Mouse (Mus musculus): ENCODE results near the gene Naa40. TPM values are rescaled to one million over a fixed set of nuclear protein-coding genes. Genes with fewer than 3 reads are reported as not detected.

Gene Naa40
- total and polyA plus RNA-seq, 3 experiments, result 14.9 to 23.8 (median 16.4) TPM

DNA sequence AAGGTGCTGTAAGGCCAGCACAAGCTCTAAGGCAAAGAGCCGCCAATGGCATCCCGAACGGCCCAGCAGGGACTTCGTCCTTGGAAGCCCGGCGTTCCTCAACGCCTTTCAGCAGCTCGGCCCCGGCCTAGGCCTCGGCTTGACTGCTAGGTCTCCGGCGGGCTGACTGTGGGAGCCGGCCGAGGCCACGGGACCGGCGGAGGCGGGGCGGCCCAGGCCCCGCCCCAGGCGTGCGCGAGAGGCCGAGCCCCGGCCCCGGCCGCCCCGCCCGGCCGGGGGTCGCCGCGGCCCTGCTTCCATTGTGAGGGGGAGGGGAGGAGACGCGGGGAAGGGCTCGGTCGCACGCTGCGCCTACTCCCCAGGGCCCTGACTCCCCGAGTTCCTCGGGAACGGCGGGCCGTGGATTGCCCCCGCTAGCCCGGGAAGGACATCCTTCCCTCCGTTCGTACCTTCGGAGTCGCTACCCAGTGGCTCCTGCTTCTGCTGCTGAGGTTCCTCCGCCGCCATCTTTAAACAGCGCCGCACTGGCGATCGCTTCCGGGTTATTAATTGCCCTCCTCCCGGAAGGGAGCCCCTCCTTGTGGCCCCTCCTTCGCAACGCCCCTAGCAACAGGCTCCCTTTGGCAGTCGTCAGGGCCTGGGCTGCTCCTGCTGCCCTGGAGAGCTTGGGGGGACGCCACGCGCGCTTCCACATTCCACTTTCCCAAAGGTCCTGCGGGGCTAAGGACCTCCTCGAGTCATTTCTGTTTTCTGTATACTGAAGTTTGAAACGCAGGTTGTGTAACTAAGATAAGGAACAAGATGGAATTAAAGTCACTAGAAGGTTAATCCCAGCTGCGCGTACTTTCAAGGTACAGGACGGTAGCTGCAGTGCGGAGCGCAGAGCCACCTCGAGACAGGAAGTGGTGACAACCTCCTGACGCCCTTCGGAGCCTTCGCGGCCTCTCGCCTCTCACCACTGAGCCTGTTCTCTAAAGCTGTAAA lies 34.9 kb downstream of the Naa40 start, which contains the start of gene Otub1:
Otub1 (minus strand) TSS at position 564 of the 984 bp plus-strand sequence.
- intact Hi-C loops (cut with DNase I), result no loop called here
- H3K4me1 ChIP-seq (ENCODE audit: control insufficient read depth, insufficient read depth, low read length), result peaks cover 9% of the 10 kb centered on the region
- under 1% methylated on average over 70 of the region's 79 CpGs for WGBS
- peak within 1 kb of the TSS; percentile 82 for H3K9ac ChIP-seq (ENCODE audit: low read depth, low read length)
- H3K27me3 ChIP-seq (ENCODE audit: control insufficient read depth, insufficient read depth, low read length), result no peaks in the 10 kb centered on the region
- peak within 1 kb of the TSS; percentile 71 for H3K4me3 ChIP-seq
- peak within 1 kb of the TSS; percentile 91 for H3K27ac ChIP-seq
- peak; percentile 94 to 95 for DNase-seq
- H3K36me3 ChIP-seq (ENCODE audit: control insufficient read depth, insufficient read depth, low read length), result peaks cover 3% of the 10 kb centered on the region
- TF ChIP-seq POLR2A (IDR thresholded peaks at IDR 0.05; ENCODE audit: insufficient read depth, low read depth, low read length) (peak; percentile 86), EP300 (IDR thresholded peaks at IDR 0.05; ENCODE audit: insufficient read depth, low read depth, low read length) (peak; percentile 64; the same call in 1 of the 2 replicates), CTCF (IDR thresholded peaks at IDR 0.05) (no peak)
- H3K79me2 ChIP-seq (replicated peaks; ENCODE audit: control insufficient read depth, insufficient read depth, low read length), result no peaks in the 10 kb centered on the region

DNA sequence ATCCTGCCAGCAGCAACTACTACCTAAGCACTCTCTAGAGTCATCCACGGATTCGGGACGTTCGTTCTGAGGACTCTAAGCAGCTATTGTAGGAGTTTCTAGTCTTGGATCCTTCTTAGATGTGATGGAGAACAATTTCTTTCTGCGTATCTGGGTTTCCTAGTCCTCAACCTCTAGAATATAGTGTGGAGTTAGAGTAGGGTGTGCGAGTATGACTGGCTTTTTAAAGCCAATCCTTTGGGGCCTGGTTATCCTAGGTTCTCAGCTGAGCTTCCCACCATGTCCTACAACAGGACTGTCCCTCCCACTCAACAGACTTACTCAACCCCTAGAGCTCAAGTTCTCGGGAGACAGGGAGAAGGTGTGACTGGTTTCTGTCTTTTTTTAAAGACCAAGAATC lies 35.7 kb downstream of the Naa40 start:
- H3K27me3 ChIP-seq (ENCODE audit: control insufficient read depth, insufficient read depth, low read length), result no peaks in the 10 kb centered on the region
- H3K79me2 ChIP-seq (replicated peaks; ENCODE audit: control insufficient read depth, insufficient read depth, low read length), result no peaks in the 10 kb centered on the region
- TF ChIP-seq POLR2A (IDR thresholded peaks at IDR 0.05; ENCODE audit: insufficient read depth, low read depth, low read length) (no peak), CTCF (IDR thresholded peaks at IDR 0.05) (no peak), EP300 (IDR thresholded peaks at IDR 0.05; ENCODE audit: insufficient read depth, low read depth, low read length) (no peak)
- peaks cover 3% of the 10 kb centered on the region for H3K36me3 ChIP-seq (ENCODE audit: control insufficient read depth, insufficient read depth, low read length)
- peak overlapping the region; percentile 71 for H3K4me3 ChIP-seq
- WGBS, result 14% methylated on average over 7 of the region's 7 CpGs
- H3K27ac ChIP-seq, result peak overlapping the region; percentile 91
- peaks cover 9% of the 10 kb centered on the region for H3K4me1 ChIP-seq (ENCODE audit: control insufficient read depth, insufficient read depth, low read length)
- peak overlapping the region; percentile 82 for H3K9ac ChIP-seq (ENCODE audit: low read depth, low read length)
- no peak for DNase-seq
- intact Hi-C loops (cut with DNase I), result no loop called here

DNA sequence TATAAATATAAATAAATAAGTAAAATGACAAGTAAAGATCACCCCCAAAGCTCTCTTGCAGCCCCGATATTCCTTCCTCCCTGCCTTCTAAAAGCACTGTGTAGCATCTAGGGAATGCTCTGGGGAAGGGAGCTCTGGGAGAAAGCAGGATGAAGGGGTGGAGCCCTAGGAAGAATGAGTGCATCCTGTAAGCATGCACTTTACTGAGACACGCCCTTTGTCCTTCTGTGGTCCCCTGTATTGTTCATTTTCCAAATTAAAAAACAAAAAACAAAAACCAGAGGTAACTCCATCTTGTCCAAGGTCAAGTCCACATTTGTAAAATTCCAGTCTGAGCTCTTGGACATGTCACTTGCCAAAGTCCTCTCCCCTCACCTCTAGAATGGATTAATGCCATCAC lies 36.1 kb downstream of the Naa40 start:
- Histone ChIP-seq H3K79me2 (replicated peaks; ENCODE audit: control insufficient read depth, insufficient read depth, low read length) (no peaks in the 10 kb centered on the region), H3K36me3 (ENCODE audit: control insufficient read depth, insufficient read depth, low read length) (peaks cover 3% of the 10 kb centered on the region), H3K4me3 (peak overlapping the region; percentile 71), H3K4me1 (ENCODE audit: control insufficient read depth, insufficient read depth, low read length) (peaks cover 9% of the 10 kb centered on the region), H3K27me3 (ENCODE audit: control insufficient read depth, insufficient read depth, low read length) (no peaks in the 10 kb centered on the region), H3K9ac (ENCODE audit: low read depth, low read length) (no peak overlapping the region; the same call in 1 of the 2 replicates), H3K27ac (peak overlapping the region; percentile 91; the same call in 1 of the 2 replicates)
- intact Hi-C loops (cut with DNase I), result no loop called here
- no peak for DNase-seq
- TF ChIP-seq POLR2A (IDR thresholded peaks at IDR 0.05; ENCODE audit: insufficient read depth, low read depth, low read length) (no peak), CTCF (IDR thresholded peaks at IDR 0.05) (no peak), EP300 (IDR thresholded peaks at IDR 0.05; ENCODE audit: insufficient read depth, low read depth, low read length) (no peak)
- 27% methylated on average over 2 of the region's 2 CpGs for WGBS

DNA sequence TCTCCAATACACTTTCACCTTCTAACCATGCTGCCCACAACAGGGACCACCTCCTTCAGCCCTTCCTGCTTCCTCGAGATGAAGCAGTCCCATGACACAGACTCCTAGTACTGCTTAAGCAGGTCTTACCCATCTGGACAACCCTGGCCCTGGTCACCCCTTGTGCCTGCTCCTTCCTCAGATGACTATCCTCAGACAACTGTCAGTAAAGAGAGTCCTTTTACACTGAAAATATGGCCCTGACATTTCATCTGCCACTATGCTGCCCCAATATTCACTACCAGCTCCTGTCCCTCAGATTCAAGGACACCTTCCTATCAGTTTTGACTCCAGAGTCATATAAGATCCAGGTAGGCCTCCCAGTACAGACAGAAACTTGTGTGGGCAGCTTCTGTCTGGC lies 40.6 kb downstream of the Naa40 start:
- H3K4me3 ChIP-seq, result no peak overlapping the region
- DNase-seq, result no peak
- intact Hi-C loops (cut with DNase I), result no loop called here
- no peak overlapping the region for H3K9ac ChIP-seq (ENCODE audit: low read depth, low read length)
- peaks cover 3% of the 10 kb centered on the region for H3K36me3 ChIP-seq (ENCODE audit: control insufficient read depth, insufficient read depth, low read length)
- H3K27me3 ChIP-seq (ENCODE audit: control insufficient read depth, insufficient read depth, low read length), result no peaks in the 10 kb centered on the region
- H3K27ac ChIP-seq, result no peak overlapping the region
- 26% methylated on average over 1 of the region's 1 CpGs for WGBS
- peaks cover 7% of the 10 kb centered on the region for H3K4me1 ChIP-seq (ENCODE audit: control insufficient read depth, insufficient read depth, low read length)
- no peak for TF ChIP-seq CTCF (IDR thresholded peaks at IDR 0.05)
- no peak for TF ChIP-seq EP300 (IDR thresholded peaks at IDR 0.05; ENCODE audit: insufficient read depth, low read depth, low read length)
- no peak for TF ChIP-seq POLR2A (IDR thresholded peaks at IDR 0.05; ENCODE audit: insufficient read depth, low read depth, low read length)
- no peaks in the 10 kb centered on the region for H3K79me2 ChIP-seq (replicated peaks; ENCODE audit: control insufficient read depth, insufficient read depth, low read length)

DNA sequence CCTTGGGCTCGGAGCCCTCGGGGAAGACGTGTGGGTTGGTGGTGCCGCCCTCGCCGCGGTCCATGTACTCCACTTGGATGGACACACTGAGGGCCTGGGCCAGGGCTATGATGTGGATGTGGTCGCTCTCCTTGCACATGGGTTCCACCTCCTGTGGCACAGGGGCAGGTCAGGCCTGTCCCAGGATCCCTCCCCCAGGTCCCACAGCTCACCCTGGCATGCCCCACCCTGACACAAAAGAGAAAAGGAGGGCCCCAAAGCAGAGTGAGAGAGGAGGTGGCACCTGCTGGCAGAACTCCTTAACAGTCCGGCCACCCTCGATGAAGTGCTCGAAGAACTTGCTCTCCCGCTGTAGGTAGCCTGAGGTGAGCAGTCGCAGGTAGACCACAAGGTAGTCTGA lies 41.9 kb downstream of the Naa40 start:
- no peak for DNase-seq
- intact Hi-C loops (cut with DNase I), result no loop called here
- WGBS, result 95% methylated on average over 13 of the region's 13 CpGs
- no peaks in the 10 kb centered on the region for H3K36me3 ChIP-seq (ENCODE audit: control insufficient read depth, insufficient read depth, low read length)
- H3K4me3 ChIP-seq, result no peak overlapping the region
- peaks cover 2% of the 10 kb centered on the region for H3K4me1 ChIP-seq (ENCODE audit: control insufficient read depth, insufficient read depth, low read length)
- TF ChIP-seq EP300 (IDR thresholded peaks at IDR 0.05; ENCODE audit: insufficient read depth, low read depth, low read length) (no peak), POLR2A (IDR thresholded peaks at IDR 0.05; ENCODE audit: insufficient read depth, low read depth, low read length) (no peak), CTCF (IDR thresholded peaks at IDR 0.05) (no peak)
- no peaks in the 10 kb centered on the region for H3K79me2 ChIP-seq (replicated peaks; ENCODE audit: control insufficient read depth, insufficient read depth, low read length)
- no peaks in the 10 kb centered on the region for H3K27me3 ChIP-seq (ENCODE audit: control insufficient read depth, insufficient read depth, low read length)
- H3K9ac ChIP-seq (ENCODE audit: low read depth, low read length), result no peak overlapping the region
- no peak overlapping the region for H3K27ac ChIP-seq

DNA sequence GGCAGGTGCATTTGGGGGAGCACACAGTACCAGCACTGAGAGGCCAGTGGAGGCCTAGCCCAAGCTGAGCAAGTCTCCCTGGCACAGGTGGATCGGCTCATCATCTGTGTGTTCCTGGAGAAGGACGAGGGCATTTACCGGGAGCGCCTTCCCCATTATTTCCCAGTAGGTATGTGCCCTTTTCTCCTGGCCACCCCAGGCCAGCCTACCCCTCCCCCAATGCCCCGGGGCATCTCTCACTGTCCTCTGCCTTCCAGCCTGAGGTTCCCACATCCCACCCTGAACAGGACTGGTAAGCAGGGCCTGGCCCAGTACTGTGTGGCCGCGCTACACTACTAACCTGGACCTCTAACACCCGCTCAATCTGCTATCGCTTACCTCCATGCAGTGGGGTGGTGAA lies 43.5 kb downstream of the Naa40 start:
- no peak overlapping the region for H3K4me3 ChIP-seq
- DNase-seq, result no peak
- H3K27me3 ChIP-seq (ENCODE audit: control insufficient read depth, insufficient read depth, low read length), result no peaks in the 10 kb centered on the region
- no peaks in the 10 kb centered on the region for H3K36me3 ChIP-seq (ENCODE audit: control insufficient read depth, insufficient read depth, low read length)
- no peak overlapping the region for H3K9ac ChIP-seq (ENCODE audit: low read depth, low read length)
- H3K4me1 ChIP-seq (ENCODE audit: control insufficient read depth, insufficient read depth, low read length), result peaks cover 2% of the 10 kb centered on the region
- H3K79me2 ChIP-seq (replicated peaks; ENCODE audit: control insufficient read depth, insufficient read depth, low read length), result no peaks in the 10 kb centered on the region
- TF ChIP-seq POLR2A (IDR thresholded peaks at IDR 0.05; ENCODE audit: insufficient read depth, low read depth, low read length), result no peak
- TF ChIP-seq EP300 (IDR thresholded peaks at IDR 0.05; ENCODE audit: insufficient read depth, low read depth, low read length), result no peak
- no peak for TF ChIP-seq CTCF (IDR thresholded peaks at IDR 0.05)
- intact Hi-C loops (cut with DNase I), result no loop called here
- no peak overlapping the region for H3K27ac ChIP-seq
- WGBS, result 88% methylated on average over 9 of the region's 9 CpGs

All from heart, adult 2 months (tissue).